Mouse (Mus musculus) left cerebral cortex, postnatal 36 days (tissue): ENCODE measurements around the gene Barhl2. TPM values are rescaled to one million over a fixed set of nuclear protein-coding genes. Genes with fewer than 3 reads are reported as not detected.

Source experiments
- DNase-seq, 2 experiments: peaks; one replicate each; pipeline ENCODE4 v3.0.0; 2021 to 2022; ENCODE audit warnings: low spot score in 2 of 2, mixed read lengths in 1 of 2
- intact Hi-C: fragments of 180-260 bp; cut with DNase I; formaldehyde crosslinking; loops from one replicate; pipeline ENCODE4 v1.15.1; 2025
- total RNA-seq, 2 experiments: library from RNA; stranded (reverse); gene quantifications; 2 replicates each; pipeline ENCODE4 v1.2.3; 2021

Barhl2 gene
- 1 to 10 TPM in 1 of 2 experiments, under 1 TPM in 1; 0.62 to 1.2 TPM for total RNA-seq

- DNase-seq = no peak
- intact Hi-C loops = loop anchor here (5.0 kb wide), 2 partner anchors 114 to 1264 kb away; no protein-coding TSS in a partner anchor
Observed at GRCm38 (mm10) chr5:106457986-106458476, at the start of gene Barhl2. Gene Barhl2 (minus strand): TSS chr5:106458166.

GRCm38 (mm10) chr5:106506061-106506460, 48.1 kb upstream of the Barhl2 start:
- intact Hi-C loops = no loop called here
- no peak for DNase-seq

- intact Hi-C loops = no loop called here
- DNase-seq = no peak
Observed at GRCm38 (mm10) chr5:106502684-106503545, 44.9 kb upstream of the Barhl2 start.

- intact Hi-C loops = no loop called here
- no peak for DNase-seq
Observed at GRCm38 (mm10) chr5:106502271-106502670, 44.3 kb upstream of the Barhl2 start.

GRCm38 (mm10) chr5:106491771-106492170, 33.8 kb upstream of the Barhl2 start:
- DNase-seq = no peak

GRCm38 (mm10) chr5:106472105-106472500, 14.1 kb upstream of the Barhl2 start:
- intact Hi-C loops = loop anchor here (5.0 kb wide), 2 partner anchors 90 to 1250 kb away; no protein-coding TSS in a partner anchor
- no peak for DNase-seq

More at GRCm38 (mm10) chr5:106491771-106492170, 33.8 kb upstream of the Barhl2 start:
- intact Hi-C loops = no loop called here

GRCm38 (mm10) chr5:106471235-106472104, 13.5 kb upstream of the Barhl2 start:
- intact Hi-C loops = loop anchor here (5.0 kb wide), 2 partner anchors 91 to 1251 kb away; no protein-coding TSS in a partner anchor
- DNase-seq = no peak

GRCm38 (mm10) chr5:106465129-106465790, 7.3 kb upstream of the Barhl2 start:
- intact Hi-C loops = loop anchor here (10.0 kb wide), 2 partner anchors 180 to 340 kb away; no protein-coding TSS in a partner anchor
- DNase-seq = no peak

- intact Hi-C loops = loop anchor here (10.0 kb wide), 2 partner anchors 180 to 340 kb away; no protein-coding TSS in a partner anchor
- DNase-seq = no peak
Observed at GRCm38 (mm10) chr5:106464336-106465128, 6.6 kb upstream of the Barhl2 start.

GRCm38 (mm10) chr5:106463661-106464191, 5.8 kb upstream of the Barhl2 start:
- DNase-seq = no peak
- intact Hi-C loops = loop anchor here (10.0 kb wide), 2 partner anchors 181 to 341 kb away; no protein-coding TSS in a partner anchor

- DNase-seq = no peak
Observed at GRCm38 (mm10) chr5:106461913-106462312, 3.9 kb upstream of the Barhl2 start.

GRCm38 (mm10) chr5:106461431-106461830, 3.5 kb upstream of the Barhl2 start:
- DNase-seq = no peak
- intact Hi-C loops = loop anchor here (10.0 kb wide), 2 partner anchors 183 to 343 kb away; no protein-coding TSS in a partner anchor

More at GRCm38 (mm10) chr5:106461913-106462312, 3.9 kb upstream of the Barhl2 start:
- intact Hi-C loops = loop anchor here (10.0 kb wide), 2 partner anchors 183 to 343 kb away; no protein-coding TSS in a partner anchor

- no peak for DNase-seq
- intact Hi-C loops = loop anchor here (10.0 kb wide), 2 partner anchors 184 to 344 kb away; no protein-coding TSS in a partner anchor
Observed at GRCm38 (mm10) chr5:106460535-106460934, 2.6 kb upstream of the Barhl2 start.

- DNase-seq = no peak
- intact Hi-C loops = loop anchor here (10.0 kb wide), 2 partner anchors 185 to 345 kb away; no protein-coding TSS in a partner anchor
Observed at GRCm38 (mm10) chr5:106460001-106460511, 2.1 kb upstream of the Barhl2 start.

- no peak for DNase-seq
- intact Hi-C loops = loop anchor here (5.0 kb wide), 2 partner anchors 113 to 1263 kb away; no protein-coding TSS in a partner anchor
Observed at GRCm38 (mm10) chr5:106459120-106459641, 1.2 kb upstream of the Barhl2 start.

- no peak for DNase-seq
- intact Hi-C loops = loop anchor here (5.0 kb wide), 2 partner anchors 114 to 1264 kb away; no protein-coding TSS in a partner anchor
Observed at GRCm38 (mm10) chr5:106458477-106459119, 632 bp upstream of the Barhl2 start.
